Mouse (Mus musculus): ENCODE results near the gene Iqsec1.

DNA sequence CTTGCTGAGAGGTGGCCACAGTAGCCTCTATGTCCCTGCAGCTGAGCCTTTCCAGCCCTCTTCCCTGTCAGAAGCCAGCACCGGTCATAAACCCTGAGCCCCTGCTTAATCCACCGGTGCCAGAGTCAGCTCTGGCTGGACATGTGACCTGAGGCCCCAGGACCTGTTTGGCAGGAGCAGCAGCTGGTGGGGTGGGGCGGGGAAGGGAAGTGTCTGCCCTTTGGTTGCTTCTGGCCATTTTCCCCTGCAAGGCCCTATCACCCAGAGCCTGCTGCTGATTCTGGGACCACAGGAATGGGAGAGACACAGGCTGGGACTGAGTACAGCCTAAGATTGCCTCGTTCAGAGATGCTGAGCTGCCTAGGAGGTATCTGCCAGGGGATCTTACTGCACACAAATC, 257.2 kb downstream of the Iqsec1 start:
- no peak for TF ChIP-seq CTCF (IDR thresholded peaks at IDR 0.05; ENCODE audit: low read depth, low read length)
- no peak for TF ChIP-seq POLR2A (IDR thresholded peaks at IDR 0.05; ENCODE audit: extremely low read depth, insufficient read depth, low read length)
